Comparison of ENCODE assay signal across 10 mouse cellular contexts in genomic region chr8:107455268-107455667, GRCm38 (mm10). TPM values are rescaled to one million over a fixed set of nuclear protein-coding genes. Genes with fewer than 3 reads are reported as not detected.
DNase-seq lines count a peak whose midpoint lies in the region; ATAC-seq and TF ChIP-seq lines count a peak whose summit lies in the region.
"Had no signal": no experiment of that assay in that cellular context is flagged by ENCODE, and none has a peak within 500 bp of the region (broad histone marks: within the 10 kb centered on the region; RNA-seq: fewer than 3 reads in every experiment).

No protein-coding gene starts in this region.

- H3K4me3 ChIP-seq in midbrain, embryonic 10.5 days = no peak overlapping the region
- H3K4me3 ChIP-seq in midbrain, embryonic 15.5 days = no peak overlapping the region
- no peak overlapping the region for H3K4me3 ChIP-seq in heart, postnatal 0 days (ENCODE audit: low read depth, low read length)
- no peak overlapping the region for H3K4me3 ChIP-seq in liver, embryonic 14.5 days (ENCODE audit: insufficient read depth in 1 of 2, low read depth in 2 of 2, low read length in 2 of 2)
- H3K4me3 ChIP-seq: heart, embryonic 13.5 days; neural tube, embryonic 12.5 days had no signal

- peaks cover 64% of the 10 kb centered on the region for H3K36me3 ChIP-seq in midbrain, embryonic 10.5 days
- H3K36me3 ChIP-seq in midbrain, embryonic 15.5 days (replicated peaks) = peaks cover 15% of the 10 kb centered on the region
- H3K36me3 ChIP-seq in heart, postnatal 0 days (replicated peaks; ENCODE audit: control insufficient read depth, insufficient read depth, low read length) = peaks cover 35% of the 10 kb centered on the region
- H3K36me3 ChIP-seq in liver, embryonic 14.5 days (replicated peaks; ENCODE audit: control insufficient read depth, insufficient read depth, low read depth) = peaks cover 15% of the 10 kb centered on the region; the same call in 1 of the 2 replicates

- no peak for ATAC-seq in midbrain, embryonic 15.5 days (replicated peaks)
- no peak for ATAC-seq in heart, postnatal 0 days (ENCODE audit: insufficient read depth, low read depth)
- ATAC-seq in liver, embryonic 14.5 days (ENCODE audit: insufficient read depth) = no peak

- no peaks in the 10 kb centered on the region for H3K4me1 ChIP-seq in midbrain, embryonic 10.5 days
- no peaks in the 10 kb centered on the region for H3K4me1 ChIP-seq in midbrain, embryonic 15.5 days
- no peaks in the 10 kb centered on the region for H3K4me1 ChIP-seq in heart, postnatal 0 days (ENCODE audit: control insufficient read depth, insufficient read depth)
- no peaks in the 10 kb centered on the region for H3K4me1 ChIP-seq in liver, embryonic 14.5 days (replicated peaks; ENCODE audit: control insufficient read depth in 2 of 2, insufficient read depth in 2 of 2, low read length in 1 of 2)
- H3K4me1 ChIP-seq: neural tube, embryonic 12.5 days had no signal

- TF ChIP-seq CTCF in heart, postnatal 0 days (IDR thresholded peaks at IDR 0.05; ENCODE audit: low read depth) = peak; percentile 95
- TF ChIP-seq CTCF in liver, embryonic 14.5 days (IDR thresholded peaks at IDR 0.05; ENCODE audit: low read depth) = peak; percentile 85

- no peaks in the 10 kb centered on the region for H3K27me3 ChIP-seq in midbrain, embryonic 10.5 days (ENCODE audit: low read depth, poor library complexity, severe bottlenecking)
- H3K27me3 ChIP-seq in midbrain, embryonic 15.5 days (replicated peaks) = no peaks in the 10 kb centered on the region
- H3K27me3 ChIP-seq in heart, postnatal 0 days (ENCODE audit: control insufficient read depth, insufficient read depth, low read length) = no peaks in the 10 kb centered on the region
- H3K27me3 ChIP-seq in liver, embryonic 14.5 days (ENCODE audit: control insufficient read depth, insufficient read depth, low read length) = no peaks in the 10 kb centered on the region
- H3K27me3 ChIP-seq: heart, embryonic 13.5 days; neural tube, embryonic 12.5 days had no signal

- H3K9me3 ChIP-seq in midbrain, embryonic 10.5 days (replicated peaks) = no peaks in the 10 kb centered on the region
- H3K9me3 ChIP-seq in midbrain, embryonic 15.5 days = no peaks in the 10 kb centered on the region
- H3K9me3 ChIP-seq in heart, postnatal 0 days (replicated peaks; ENCODE audit: control insufficient read depth, low read length) = no peaks in the 10 kb centered on the region
- H3K9me3 ChIP-seq in liver, embryonic 14.5 days (ENCODE audit: control insufficient read depth, low read length) = no peaks in the 10 kb centered on the region
- H3K9me3 ChIP-seq: heart, embryonic 13.5 days; neural tube, embryonic 12.5 days had no signal

- TF ChIP-seq EP300 in heart, postnatal 0 days (IDR thresholded peaks at IDR 0.05; ENCODE audit: low read depth) = no peak
- TF ChIP-seq EP300 in liver, embryonic 14.5 days (IDR thresholded peaks at IDR 0.05; ENCODE audit: low read depth) = no peak

- 20% methylated on average over 3 of the region's 3 CpGs for WGBS in midbrain, embryonic 10.5 days
- 15% methylated on average over 3 of the region's 3 CpGs for WGBS in midbrain, embryonic 15.5 days
- 11% methylated on average over 3 of the region's 3 CpGs for WGBS in heart, postnatal 0 days
- 7% methylated on average over 3 of the region's 3 CpGs for WGBS in liver, embryonic 14.5 days (ENCODE audit: insufficient replicate concordance)

- DNase-seq in adrenal gland, adult 2 months = peak; percentile 35
- DNase-seq in adrenal gland, postnatal 4 days (ENCODE audit: low spot score in 2 of 2) = no peak
- peak; percentile 32 for DNase-seq in midbrain, embryonic 10.5 days (ENCODE audit: low spot score)
- peak; percentile 42 for DNase-seq in c-Kit-positive CD71-positive TER-119-positive erythroid progenitor cells, embryonic 14.5 days (ENCODE audit: low spot score)
- peak; percentile 75 for DNase-seq in heart, postnatal 0 days (ENCODE audit: low spot score)
- peak in 1 of 3 experiments; percentile 26 for DNase-seq in liver, embryonic 14.5 days (ENCODE audit: low read depth in 3 of 3, low spot score in 3 of 3)
- peak; percentile 46 for DNase-seq in telencephalon, adult 2 months (ENCODE audit: low read depth, low spot score)

- H3K4me2 ChIP-seq in midbrain, embryonic 15.5 days = no peak overlapping the region
- no peak overlapping the region for H3K4me2 ChIP-seq in heart, postnatal 0 days (ENCODE audit: low read depth, low read length)
- H3K4me2 ChIP-seq in liver, embryonic 14.5 days (ENCODE audit: low read depth) = no peak overlapping the region
- H3K4me2 ChIP-seq: heart, embryonic 13.5 days; neural tube, embryonic 12.5 days had no signal

- no peak overlapping the region for H3K9ac ChIP-seq in midbrain, embryonic 15.5 days
- no peak overlapping the region for H3K9ac ChIP-seq in heart, postnatal 0 days (replicated peaks; ENCODE audit: low read depth, low read length)
- no peak overlapping the region for H3K9ac ChIP-seq in liver, embryonic 14.5 days (replicated peaks)
- H3K9ac ChIP-seq: heart, embryonic 13.5 days; neural tube, embryonic 12.5 days had no signal

- H3K27ac ChIP-seq in midbrain, embryonic 10.5 days (replicated peaks) = no peak overlapping the region
- H3K27ac ChIP-seq in midbrain, embryonic 15.5 days = no peak overlapping the region
- no peak overlapping the region for H3K27ac ChIP-seq in heart, postnatal 0 days (ENCODE audit: low read depth)
- H3K27ac ChIP-seq in liver, embryonic 14.5 days = no peak overlapping the region
- H3K27ac ChIP-seq: heart, embryonic 13.5 days; neural tube, embryonic 12.5 days had no signal

RNA-seq across cellular contexts. Expression of gene Wwp2, which starts 19.1 kb away (rescaled TPM):
- total RNA-seq in adrenal gland, adult 2 months (2021) = 10 to 100 TPM; 30.8 to 34.5 TPM
- 20.3 and 22.2 TPM in 2 replicates for polyA plus RNA-seq in adrenal gland, adult 2 months (2012; rRNA removed)
- total RNA-seq in adrenal gland, postnatal 4 days (2021) = 10 to 100 TPM; 53.9 to 57.8 TPM
- 54.4 and 61.8 TPM in 2 replicates for polyA plus RNA-seq in midbrain, embryonic 10.5 days (2016; fragmentation: Nextera tagmentation; extraction: Ambion mirVana)
- polyA plus RNA-seq in midbrain, embryonic 15.5 days (2015; fragmentation: Nextera tagmentation; extraction: Ambion mirVana) = 43.0 and 44.3 TPM in 2 replicates
- total RNA-seq in heart, postnatal 0 days (2014; rRNA removed; ENCODE audit: low replicate concordance) = 37.5 and 40.5 TPM in 2 replicates
- polyA plus RNA-seq in heart, postnatal 0 days (2015; fragmentation: Nextera tagmentation; extraction: Ambion mirVana) = 18.4 and 20.4 TPM in 2 replicates
- polyA plus RNA-seq in liver, embryonic 14.5 days (2012; rRNA removed) = 12.1 and 14.7 TPM in 2 replicates
- polyA plus RNA-seq in liver, embryonic 14.5 days (2014; fragmentation: Nextera tagmentation; extraction: Ambion mirVana) = 28.0 and 33.7 TPM in 2 replicates

RNA-seq across cellular contexts. Expression of gene Nob1, which starts 30.4 kb away (rescaled TPM):
- 10 to 100 TPM; 26.0 to 38.4 TPM for total RNA-seq in adrenal gland, adult 2 months (2021)
- polyA plus RNA-seq in adrenal gland, adult 2 months (2012; rRNA removed) = 19.7 and 20.3 TPM in 2 replicates
- 10 to 100 TPM; 37.5 to 42.4 TPM for total RNA-seq in adrenal gland, postnatal 4 days (2021)
- polyA plus RNA-seq in midbrain, embryonic 10.5 days (2016; fragmentation: Nextera tagmentation; extraction: Ambion mirVana) = 89.7 and 91.4 TPM in 2 replicates
- polyA plus RNA-seq in midbrain, embryonic 15.5 days (2015; fragmentation: Nextera tagmentation; extraction: Ambion mirVana) = 68.0 and 70.0 TPM in 2 replicates
- 9.4 and 26.1 TPM in 2 replicates for total RNA-seq in heart, postnatal 0 days (2014; rRNA removed; ENCODE audit: low replicate concordance)
- 32.4 and 35.6 TPM in 2 replicates for polyA plus RNA-seq in heart, postnatal 0 days (2015; fragmentation: Nextera tagmentation; extraction: Ambion mirVana)
- polyA plus RNA-seq in liver, embryonic 14.5 days (2012; rRNA removed) = 24.6 and 30.9 TPM in 2 replicates
- polyA plus RNA-seq in liver, embryonic 14.5 days (2014; fragmentation: Nextera tagmentation; extraction: Ambion mirVana) = 16.0 and 18.5 TPM in 2 replicates

RNA-seq across cellular contexts. Expression of gene Nqo1, which starts 52.3 kb away (rescaled TPM):
- total RNA-seq in adrenal gland, adult 2 months (2021) = 1 to 10 TPM; 5.4 to 5.6 TPM
- 1.5 and 1.6 TPM in 2 replicates for polyA plus RNA-seq in adrenal gland, adult 2 months (2012; rRNA removed)
- total RNA-seq in adrenal gland, postnatal 4 days (2021) = 10 to 100 TPM in 1 of 2 experiments, 1 to 10 TPM in 1; 9.7 to 10.5 TPM
- 5.6 and 7.3 TPM in 2 replicates for polyA plus RNA-seq in midbrain, embryonic 10.5 days (2016; fragmentation: Nextera tagmentation; extraction: Ambion mirVana)
- 4.1 and 5.5 TPM in 2 replicates for polyA plus RNA-seq in midbrain, embryonic 15.5 days (2015; fragmentation: Nextera tagmentation; extraction: Ambion mirVana)
- 20.8 and 34.6 TPM in 2 replicates for total RNA-seq in heart, postnatal 0 days (2014; rRNA removed; ENCODE audit: low replicate concordance)
- polyA plus RNA-seq in heart, postnatal 0 days (2015; fragmentation: Nextera tagmentation; extraction: Ambion mirVana) = 19.7 and 19.9 TPM in 2 replicates
- polyA plus RNA-seq in liver, embryonic 14.5 days (2012; rRNA removed) = 6.6 and 6.9 TPM in 2 replicates
- 15.1 and 19.0 TPM in 2 replicates for polyA plus RNA-seq in liver, embryonic 14.5 days (2014; fragmentation: Nextera tagmentation; extraction: Ambion mirVana)

Comparison
In these comparisons a context has a peak if more than half of its experiments do, and no peak if none do; other contexts are left out.
1. DNase-seq: peak in adrenal gland, adult 2 months (single experiment), midbrain, embryonic 10.5 days (single experiment), c-Kit-positive CD71-positive TER-119-positive erythroid progenitor cells, embryonic 14.5 days (single experiment), heart, postnatal 0 days (single experiment) and telencephalon, adult 2 months (single experiment); none in adrenal gland, postnatal 4 days (0 of 2).